Comparison of ENCODE assay signal across 18 mouse cellular contexts in the genomic region with DNA sequence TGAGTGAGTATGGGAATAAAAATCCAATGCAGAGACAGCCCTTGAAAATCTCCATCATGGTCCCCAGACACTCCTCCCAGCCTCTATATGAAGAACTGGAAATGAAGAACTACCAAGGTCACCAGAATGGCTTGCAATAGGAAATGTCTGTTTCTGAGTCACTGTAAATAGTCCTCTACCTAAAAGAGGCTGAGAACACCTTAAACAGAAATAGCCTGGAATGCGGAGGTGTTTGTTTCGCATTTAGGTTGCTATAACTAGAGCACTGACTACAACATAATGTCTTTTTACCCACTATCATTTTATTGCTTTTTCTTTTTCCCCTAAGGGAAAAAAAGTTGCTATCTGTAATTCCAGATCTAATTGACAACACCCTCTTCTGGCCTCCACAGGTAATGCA.
DNase-seq lines count a peak whose midpoint lies in the region; ATAC-seq and TF ChIP-seq lines count a peak whose summit lies in the region.
"Had no signal": no experiment of that assay in that cellular context is flagged by ENCODE, and none has a peak within 500 bp of the region (broad histone marks: within the 10 kb centered on the region; RNA-seq: fewer than 3 reads in every experiment).

No protein-coding gene starts in this region.

- H3K36me3 ChIP-seq in midbrain, postnatal 0 days (ENCODE audit: insufficient read depth, low read length): no peaks in the 10 kb centered on the region
- no peaks in the 10 kb centered on the region for H3K36me3 ChIP-seq in midbrain, embryonic 10.5 days
- H3K36me3 ChIP-seq: embryonic facial prominence, embryonic 10.5 days; embryonic facial prominence, embryonic 12.5 days; forebrain, embryonic 15.5 days had no signal

- no peak overlapping the region for H3K4me2 ChIP-seq in midbrain, postnatal 0 days (ENCODE audit: low read depth, low read length, poor library complexity, severe bottlenecking)
- H3K4me2 ChIP-seq: embryonic facial prominence, embryonic 12.5 days; forebrain, embryonic 13.5 days; forebrain, embryonic 15.5 days had no signal

- no peaks in the 10 kb centered on the region for H3K27me3 ChIP-seq in midbrain, postnatal 0 days (ENCODE audit: insufficient read depth, low read length)
- no peaks in the 10 kb centered on the region for H3K27me3 ChIP-seq in midbrain, embryonic 10.5 days (ENCODE audit: low read depth, poor library complexity, severe bottlenecking)
- H3K27me3 ChIP-seq: embryonic facial prominence, embryonic 12.5 days; forebrain, embryonic 13.5 days; forebrain, embryonic 15.5 days had no signal

- no peak overlapping the region for H3K27ac ChIP-seq in layer of hippocampus, adult 2 months
- no peak overlapping the region for H3K27ac ChIP-seq in midbrain, postnatal 0 days (ENCODE audit: low read depth, low read length)
- H3K27ac ChIP-seq in midbrain, embryonic 10.5 days (replicated peaks): no peak overlapping the region
- H3K27ac ChIP-seq: embryonic facial prominence, embryonic 10.5 days; embryonic facial prominence, embryonic 12.5 days; forebrain, embryonic 13.5 days; forebrain, embryonic 15.5 days had no signal

- H3K9me3 ChIP-seq in midbrain, postnatal 0 days (ENCODE audit: low read length): no peaks in the 10 kb centered on the region
- no peaks in the 10 kb centered on the region for H3K9me3 ChIP-seq in midbrain, embryonic 10.5 days (replicated peaks)
- H3K9me3 ChIP-seq: embryonic facial prominence, embryonic 10.5 days; embryonic facial prominence, embryonic 12.5 days; forebrain, embryonic 13.5 days; forebrain, embryonic 15.5 days had no signal

- peak; percentile 49 for TF ChIP-seq CTCF in layer of hippocampus, adult 2 months (conservative IDR thresholded peaks at IDR 0.05)
- TF ChIP-seq CTCF in midbrain, postnatal 0 days (IDR thresholded peaks at IDR 0.05): 0 out of 2 replicates have a peak, but pooled peaks have one; percentile 27

- no peak overlapping the region for H3K4me3 ChIP-seq in layer of hippocampus, adult 2 months
- no peak overlapping the region for H3K4me3 ChIP-seq in midbrain, postnatal 0 days (ENCODE audit: low read depth, low read length)
- H3K4me3 ChIP-seq in midbrain, embryonic 10.5 days: no peak overlapping the region
- H3K4me3 ChIP-seq: embryonic facial prominence, embryonic 10.5 days; embryonic facial prominence, embryonic 12.5 days; forebrain, embryonic 13.5 days; forebrain, embryonic 15.5 days had no signal

- no peaks in the 10 kb centered on the region for H3K4me1 ChIP-seq in midbrain, postnatal 0 days (ENCODE audit: insufficient read depth, low read length)
- H3K4me1 ChIP-seq in midbrain, embryonic 10.5 days: no peaks in the 10 kb centered on the region
- H3K4me1 ChIP-seq: embryonic facial prominence, embryonic 12.5 days; forebrain, embryonic 15.5 days had no signal

- 96% methylated on average over 2 of the region's 2 CpGs for WGBS in midbrain, postnatal 0 days
- 96% methylated on average over 2 of the region's 2 CpGs for WGBS in midbrain, embryonic 10.5 days

- no peak for DNase-seq in layer of hippocampus, adult 2 months (ENCODE audit: low spot score in 2 of 2)
- DNase-seq in layer of hippocampus, postnatal 14 days (ENCODE audit: low spot score in 2 of 2): no peak
- DNase-seq in midbrain, postnatal 0 days (ENCODE audit: low spot score): no peak
- no peak for DNase-seq in midbrain, embryonic 10.5 days (ENCODE audit: low spot score)
- no peak for DNase-seq in natural killer cell, adult 2 months (ENCODE audit: low spot score in 2 of 2)
- DNase-seq: adrenal gland, adult 2 months; adrenal gland, postnatal 10 days; adrenal gland, postnatal 25 days; cerebellum, adult 11-12 months; cerebellum, adult 2 months; cerebellum, adult 9-10 months; cerebellum, postnatal 10 days; cerebellum, postnatal 25 days; forebrain, postnatal 0 days had no signal

- no peak overlapping the region for H3K9ac ChIP-seq in midbrain, postnatal 0 days (replicated peaks; ENCODE audit: low read length, poor library complexity, severe bottlenecking)
- H3K9ac ChIP-seq: embryonic facial prominence, embryonic 12.5 days; forebrain, embryonic 13.5 days; forebrain, embryonic 15.5 days; forebrain, postnatal 0 days had no signal

- ATAC-seq in midbrain, postnatal 0 days (ENCODE audit: low FRiP score): no peak
- ATAC-seq: forebrain, embryonic 13.5 days; forebrain, embryonic 15.5 days; forebrain, postnatal 0 days had no signal
